Mouse (Mus musculus) intestine, embryonic 14.5 days (tissue): ENCODE results near the gene Gm28372. TPM values are rescaled to one million over a fixed set of nuclear protein-coding genes. Genes with fewer than 3 reads are reported as not detected.

Source experiments
- ATAC-seq: fragments of 200-750 bp; cut with Nextera tagmentation; replicated peaks from 2 replicates; pipeline ENCODE4 v1.8.0; 2017; ENCODE audit warnings: low read depth, moderate number of reproducible peaks, moderate TSS enrichment, moderate library complexity; ENCODE audit not compliant: low FRiP score, low TSS enrichment
- DNase-seq: peaks from one replicate; pipeline ENCODE4 v3.0.0-alpha.2; 2018; ENCODE audit warnings: low spot score
- H3K27ac ChIP-seq: fragments of 300-500 bp; sonication (generic); 2 replicates; pipeline ENCODE4 v1.5.1; 2014; ENCODE audit warnings: low read depth, mild to moderate bottlenecking, control low read depth
- H3K27me3 ChIP-seq: fragments of 300-500 bp; sonication (generic); replicated peaks from 2 replicates; pipeline ENCODE4 v1.6.1; 2014; ENCODE audit warnings: low read length, control low read depth; ENCODE audit not compliant: control insufficient read depth, insufficient read depth
- H3K36me3 ChIP-seq: fragments of 300-500 bp; sonication (generic); 2 replicates; pipeline ENCODE4 v1.6.1; 2014; ENCODE audit warnings: low read length, control low read depth; ENCODE audit not compliant: control insufficient read depth, insufficient read depth
- H3K4me1 ChIP-seq: fragments of 300-500 bp; sonication (generic); replicated peaks from 2 replicates; pipeline ENCODE4 v1.6.1; 2014; ENCODE audit warnings: low read length, control low read depth, mixed read lengths; ENCODE audit not compliant: control insufficient read depth, insufficient read depth
- H3K4me2 ChIP-seq: fragments of 300-500 bp; sonication (generic); 2 replicates; pipeline ENCODE4 v1.6.1; 2014; ENCODE audit warnings: low read length
- H3K4me3 ChIP-seq: fragments of 300-500 bp; sonication (generic); 2 replicates; pipeline ENCODE4 v1.5.1; 2014; ENCODE audit warnings: low read depth, low read length, control low read depth, mixed read lengths
- H3K9ac ChIP-seq: fragments of 300-500 bp; sonication (generic); 2 replicates; pipeline ENCODE4 v1.6.1; 2014; ENCODE audit warnings: mild to moderate bottlenecking, low read length
- H3K9me3 ChIP-seq: fragments of 300-500 bp; sonication (generic); 2 replicates; pipeline ENCODE4 v1.6.1; 2016; ENCODE audit warnings: low read length, control low read depth; ENCODE audit not compliant: control insufficient read depth
- WGBS: fragments of 180-500 bp; shearing (Covaris S2); extraction: QIAGEN DNeasy Blood & Tissue Kit; methylation state at CpG from one replicate; pipeline ENCODE4 v1.1.7; 2014; 5-methylcytosine and 5-hydroxymethylcytosine counted together
- polyA plus RNA-seq: library from polyadenylated mRNA; unstranded; fragments of >200 nt; fragmentation: Nextera tagmentation; extraction: Ambion mirVana; gene quantifications from 2 replicates; pipeline ENCODE4 v1.2.1, GENCODE M21; 2014

Gm28372 gene
- polyA plus RNA-seq, 1 experiment from 2014 or later, result not detected

DNA sequence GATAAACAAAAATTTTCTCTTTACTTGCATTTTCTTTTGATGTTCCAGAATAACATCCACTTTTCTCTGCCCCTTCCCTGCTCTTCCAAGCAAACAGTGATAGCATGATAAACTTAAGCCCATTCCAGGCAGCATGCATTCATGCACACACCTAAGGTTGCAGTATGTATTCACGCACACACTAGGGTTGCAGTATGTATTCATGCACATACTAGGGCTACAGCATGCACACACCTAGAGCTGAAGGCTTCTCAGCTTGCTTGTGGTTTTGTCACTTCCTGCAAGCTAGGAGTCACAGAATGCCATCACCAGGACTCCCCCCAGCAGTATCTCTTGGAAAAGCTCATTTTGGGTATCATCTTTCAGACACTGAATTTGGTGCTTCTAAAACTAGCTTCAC is 31.7 kb downstream of the Gm28372 start:
- Histone ChIP-seq H3K4me1 (no peaks in the 10 kb centered on the region), H3K27me3 (no peaks in the 10 kb centered on the region), H3K36me3 (peaks cover 47% of the 10 kb centered on the region), H3K9me3 (no peaks in the 10 kb centered on the region), H3K27ac (no peak overlapping the region), H3K9ac (no peak overlapping the region), H3K4me2 (no peak overlapping the region), H3K4me3 (no peak overlapping the region)
- DNase-seq, result no peak
- no peak for ATAC-seq
- 98% methylated on average over 1 of the region's 1 CpGs for WGBS

DNA sequence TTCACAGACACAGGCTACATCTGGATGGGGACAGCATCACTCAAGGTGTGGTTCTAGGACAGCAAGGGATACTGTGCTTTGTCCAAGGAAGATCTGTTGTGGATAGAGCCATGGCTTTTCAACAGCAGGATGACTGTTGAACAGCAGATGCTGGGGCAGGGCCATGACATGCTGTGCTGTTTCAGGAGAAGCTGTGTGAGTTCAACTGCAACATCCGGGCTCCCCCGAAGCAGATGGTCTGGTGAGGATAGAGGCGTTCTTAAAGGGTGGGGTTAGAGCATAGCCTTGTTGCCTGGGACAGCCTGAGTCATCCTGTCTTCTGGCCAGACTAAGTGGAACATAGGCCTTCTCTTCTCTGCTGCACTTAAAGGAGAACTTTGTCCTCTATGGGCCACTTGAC is 33.8 kb downstream of the Gm28372 start:
- Histone ChIP-seq H3K4me2 (no peak overlapping the region), H3K9ac (no peak overlapping the region), H3K4me1 (no peaks in the 10 kb centered on the region), H3K27me3 (no peaks in the 10 kb centered on the region), H3K4me3 (no peak overlapping the region), H3K36me3 (peaks cover 66% of the 10 kb centered on the region), H3K9me3 (no peaks in the 10 kb centered on the region), H3K27ac (no peak overlapping the region)
- 82% methylated on average over 3 of the region's 3 CpGs for WGBS
- no peak for DNase-seq
- ATAC-seq, result no peak

GRCm38 (mm10) chr2:130439840-130440480 is 34.9 kb downstream of the Gm28372 start:
- Histone ChIP-seq H3K4me2 (no peak overlapping the region), H3K9me3 (no peaks in the 10 kb centered on the region)
- no peak; the same call in 1 of the 2 replicates for ATAC-seq

DNA sequence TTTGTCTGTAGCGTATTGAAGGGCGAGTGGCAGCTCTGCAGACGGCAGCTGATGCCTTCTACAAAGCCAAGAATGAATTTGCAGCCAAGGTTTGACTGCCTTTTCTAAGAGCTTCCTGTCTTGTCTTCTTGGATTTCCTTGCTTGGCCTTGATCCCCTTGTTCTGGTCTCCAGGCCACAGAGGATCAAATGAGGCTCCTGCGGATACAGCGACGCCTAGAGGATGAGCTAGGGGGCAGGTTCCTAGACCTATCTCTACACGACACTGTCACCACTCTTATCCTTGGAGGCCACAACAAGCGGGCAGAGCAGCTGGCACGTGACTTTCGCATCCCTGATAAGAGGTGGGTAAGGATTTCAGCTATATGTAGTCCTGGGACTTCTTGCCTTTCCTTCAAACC is 37.1 kb downstream of the Gm28372 start:
- H3K27me3 ChIP-seq, result no peaks in the 10 kb centered on the region
- DNase-seq, result no peak
- H3K4me3 ChIP-seq, result no peak overlapping the region
- no peak for ATAC-seq
- H3K9ac ChIP-seq, result no peak overlapping the region
- no peaks in the 10 kb centered on the region for H3K9me3 ChIP-seq
- no peaks in the 10 kb centered on the region for H3K4me1 ChIP-seq
- no peak overlapping the region for H3K4me2 ChIP-seq
- H3K36me3 ChIP-seq, result peaks cover 84% of the 10 kb centered on the region
- H3K27ac ChIP-seq, result no peak overlapping the region
- WGBS, result 82% methylated on average over 10 of the region's 10 CpGs

More at GRCm38 (mm10) chr2:130439840-130440480, 34.9 kb downstream of the Gm28372 start:
- H3K9ac ChIP-seq, result no peak overlapping the region
- WGBS, result 91% methylated on average over 4 of the region's 4 CpGs
- H3K27ac ChIP-seq, result no peak overlapping the region
- H3K4me1 ChIP-seq, result no peaks in the 10 kb centered on the region
- no peaks in the 10 kb centered on the region for H3K27me3 ChIP-seq
- H3K36me3 ChIP-seq, result peaks cover 74% of the 10 kb centered on the region
- DNase-seq, result no peak
- no peak overlapping the region for H3K4me3 ChIP-seq

GRCm38 (mm10) chr2:130448449-130448848 is 43.4 kb downstream of the Gm28372 start:
- ATAC-seq, result no peak
- H3K27me3 ChIP-seq, result no peaks in the 10 kb centered on the region
- H3K4me1 ChIP-seq, result peaks cover 17% of the 10 kb centered on the region
- no peaks in the 10 kb centered on the region for H3K9me3 ChIP-seq
- no peak overlapping the region for H3K4me2 ChIP-seq
- DNase-seq, result no peak
- peaks cover 22% of the 10 kb centered on the region for H3K36me3 ChIP-seq
- no peak overlapping the region for H3K27ac ChIP-seq
- no peak overlapping the region for H3K9ac ChIP-seq
- H3K4me3 ChIP-seq, result no peak overlapping the region

DNA sequence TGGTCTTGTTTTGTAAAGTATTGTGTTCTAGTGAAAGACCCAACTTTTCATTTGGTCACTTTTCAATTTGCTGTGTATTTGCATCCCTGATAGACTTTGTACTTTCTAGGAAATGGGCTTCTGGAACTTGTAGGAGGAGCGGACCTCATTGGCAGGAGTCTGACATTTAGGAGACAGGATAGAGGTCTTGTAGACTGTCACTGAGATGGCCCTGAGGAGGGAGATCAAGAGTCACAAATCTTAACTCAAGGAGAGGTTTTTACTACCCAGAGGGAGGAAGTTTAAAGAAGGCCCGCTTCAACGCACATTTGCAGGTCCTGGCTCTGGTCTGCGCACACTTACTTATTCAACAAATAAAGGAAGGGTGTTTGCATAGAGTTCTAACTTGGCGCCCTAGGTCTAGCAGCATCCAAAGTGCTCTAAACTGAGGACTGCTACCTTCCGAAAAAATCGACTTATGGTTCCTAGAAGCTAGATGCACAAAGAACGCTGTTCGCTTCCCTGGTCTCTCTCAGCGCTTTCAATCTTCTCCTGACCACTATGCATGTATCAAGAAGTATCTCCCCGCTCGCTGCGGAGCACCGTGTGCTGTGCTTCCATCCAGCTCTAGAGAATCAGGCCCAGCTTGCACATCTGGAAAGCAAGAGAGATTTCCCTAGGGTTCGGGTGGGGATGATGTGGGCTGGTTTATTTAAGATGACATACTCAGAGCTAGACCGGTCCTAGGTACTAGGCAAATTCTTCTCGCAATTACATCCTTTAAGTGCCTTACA is 44.2 kb downstream of the Gm28372 start:
- Histone ChIP-seq H3K4me1 (peaks cover 17% of the 10 kb centered on the region), H3K9ac (peak overlapping the region; percentile 80; the same call in 1 of the 2 replicates), H3K4me2 (peak overlapping the region; percentile 84), H3K27ac (no peak overlapping the region), H3K36me3 (peaks cover 14% of the 10 kb centered on the region), H3K27me3 (no peaks in the 10 kb centered on the region), H3K9me3 (no peaks in the 10 kb centered on the region), H3K4me3 (peak overlapping the region; percentile 85)
- ATAC-seq (peak; percentile 10; the same call in 1 of the 2 replicates), DNase-seq (peak; percentile 63)
- WGBS, result 6% methylated on average over 17 of the region's 17 CpGs

GRCm38 (mm10) chr2:130449794-130450433 is 44.9 kb downstream of the Gm28372 start, which contains the start of gene Ptpra:
TSS of gene Ptpra (plus strand) at chr2:130450278.
- H3K27ac ChIP-seq, result peak within 1 kb of the TSS; percentile 84
- H3K4me1 ChIP-seq, result peaks cover 21% of the 10 kb centered on the region
- H3K9ac ChIP-seq, result peak within 1 kb of the TSS; percentile 80
- peak within 1 kb of the TSS; percentile 84 for H3K4me2 ChIP-seq
- H3K4me3 ChIP-seq, result peak within 1 kb of the TSS; percentile 85
- peak; percentile 96 for ATAC-seq
- no peaks in the 10 kb centered on the region for H3K9me3 ChIP-seq
- peaks cover 10% of the 10 kb centered on the region; the same call in 1 of the 2 replicates for H3K36me3 ChIP-seq
- peak; percentile 95 for DNase-seq
- H3K27me3 ChIP-seq, result no peaks in the 10 kb centered on the region
- WGBS, result under 1% methylated on average over 45 of the region's 50 CpGs

GRCm38 (mm10) chr2:130450434-130450796 is 45.4 kb downstream of the Gm28372 start:
- peak overlapping the region; percentile 85 for H3K4me3 ChIP-seq
- H3K27ac ChIP-seq, result peak overlapping the region; percentile 84
- H3K27me3 ChIP-seq, result no peaks in the 10 kb centered on the region
- no peak for DNase-seq
- no peaks in the 10 kb centered on the region for H3K9me3 ChIP-seq
- WGBS, result under 1% methylated on average over 40 of the region's 47 CpGs
- ATAC-seq, result peak; percentile 81
- peaks cover 5% of the 10 kb centered on the region; the same call in 1 of the 2 replicates for H3K36me3 ChIP-seq
- peaks cover 22% of the 10 kb centered on the region for H3K4me1 ChIP-seq
- H3K4me2 ChIP-seq, result peak overlapping the region; percentile 84
- peak overlapping the region; percentile 80 for H3K9ac ChIP-seq
